Mouse (Mus musculus) midbrain, postnatal 0 days (tissue): Measurements from ENCODE around the gene Pheta2. TPM values are rescaled to one million over a fixed set of nuclear protein-coding genes. Genes with fewer than 3 reads are reported as not detected.
A peak's percentile ranks its signal among the peaks of the same experiment; 100 is the strongest.

Source experiments
- ATAC-seq: fragments of 200-750 bp; cut with Nextera tagmentation; 2 replicates; pipeline ENCODE4 v1.8.0; 2017; ENCODE audit warnings: moderate number of reproducible peaks, mild to moderate bottlenecking, moderate TSS enrichment, moderate library complexity; ENCODE audit not compliant: low FRiP score
- DNase-seq: peaks from one replicate; pipeline ENCODE4 v3.0.0-alpha.2; 2015; ENCODE audit warnings: low spot score
- H3K27ac ChIP-seq: fragments of 300-500 bp; sonication (generic); 2 replicates; pipeline ENCODE4 v1.5.1; 2014; ENCODE audit warnings: low read depth, mild to moderate bottlenecking, low read length, mixed read lengths
- H3K27me3 ChIP-seq: fragments of 300-500 bp; sonication (generic); 2 replicates; pipeline ENCODE4 v1.6.1; 2014; ENCODE audit warnings: low read length, control low read depth, mixed read lengths; ENCODE audit not compliant: insufficient read depth
- H3K36me3 ChIP-seq: fragments of 300-500 bp; sonication (generic); 2 replicates; pipeline ENCODE4 v1.6.1; 2014; ENCODE audit warnings: low read length, control low read depth, mixed read lengths; ENCODE audit not compliant: insufficient read depth
- H3K4me1 ChIP-seq: fragments of 300-500 bp; sonication (generic); 2 replicates; pipeline ENCODE4 v1.6.1; 2014; ENCODE audit warnings: mild to moderate bottlenecking, control low read depth, antibody characterized with exemption, low read length, mixed read lengths; ENCODE audit not compliant: insufficient read depth
- H3K4me2 ChIP-seq: fragments of 300-500 bp; sonication (generic); 2 replicates; pipeline ENCODE4 v1.6.1; 2014; ENCODE audit warnings: low read depth, mild to moderate bottlenecking, low read length, mixed read lengths; ENCODE audit not compliant: poor library complexity, severe bottlenecking
- H3K4me3 ChIP-seq: fragments of 300-500 bp; sonication (generic); 2 replicates; pipeline ENCODE4 v1.5.1; 2014; ENCODE audit warnings: low read depth, mild to moderate bottlenecking, low read length, moderate library complexity
- H3K9ac ChIP-seq: fragments of 300-500 bp; sonication (generic); replicated peaks from 2 replicates; pipeline ENCODE4 v1.6.1; 2014; ENCODE audit warnings: mild to moderate bottlenecking, low read length, moderate library complexity, mixed read lengths; ENCODE audit not compliant: poor library complexity, severe bottlenecking
- H3K9me3 ChIP-seq: fragments of 300-500 bp; sonication (generic); 2 replicates; pipeline ENCODE4 v1.6.1; 2016; ENCODE audit warnings: low read length, control low read depth
- CTCF ChIP-seq: IDR thresholded peaks from 2 replicates; pipeline ENCODE4 v1.5.1; 2016; ENCODE audit warnings: antibody characterized with exemption, mild to moderate bottlenecking
- WGBS: fragments of 180-500 bp; shearing (Covaris S2); extraction: QIAGEN DNeasy Blood & Tissue Kit; methylation state at CpG from one replicate; pipeline ENCODE4 v1.1.7; 2014; 5-methylcytosine and 5-hydroxymethylcytosine counted together
- polyA plus RNA-seq: library from polyadenylated mRNA; unstranded; fragments of >200 nt; fragmentation: Nextera tagmentation; extraction: Ambion mirVana; gene quantifications from 2 replicates; pipeline ENCODE4 v1.2.1, GENCODE M21; 2015
- total RNA-seq: library from RNA; depleted of rRNA; stranded (reverse); fragments of >200 nt; gene quantifications from 2 replicates; pipeline ENCODE4 v1.2.3, GENCODE M21; 2014; rRNA removed

Gene Pheta2
- total RNA-seq (0.28 and 1.5 TPM in 2 replicates), polyA plus RNA-seq (0.82 and 0.88 TPM in 2 replicates)

GRCm38 (mm10) chr15:82338593-82339112 is at the start of gene Pheta2, which contains the start of the genes Naga and Smdt1:
Gene Pheta2 (plus strand): TSS chr15:82338942.
Gene Naga (minus strand): TSS chr15:82338925.
Gene Smdt1 (plus strand): TSS chr15:82338959.
- H3K9me3 ChIP-seq, result no peaks in the 10 kb centered on the region
- under 1% methylated on average over 41 of the region's 41 CpGs for WGBS
- peak; percentile 97 for DNase-seq

GRCm38 (mm10) chr15:82290252-82290651 is 48.5 kb upstream of the Pheta2 start:
- Histone ChIP-seq H3K4me1 (peaks cover 5% of the 10 kb centered on the region; the same call in 1 of the 2 replicates), H3K4me2 (no peak overlapping the region), H3K27ac (no peak overlapping the region), H3K4me3 (no peak overlapping the region), H3K27me3 (no peaks in the 10 kb centered on the region), H3K9ac (no peak overlapping the region), H3K36me3 (peaks cover 47% of the 10 kb centered on the region), H3K9me3 (no peaks in the 10 kb centered on the region)
- DNase-seq (no peak), ATAC-seq (no peak)
- no peak for TF ChIP-seq CTCF
- 77% methylated on average over 7 of the region's 7 CpGs for WGBS

More at GRCm38 (mm10) chr15:82338593-82339112, at the start of gene Pheta2, which contains the start of the genes Naga and Smdt1:
- peak within 1 kb of the TSS; percentile 43 for H3K4me3 ChIP-seq
- H3K4me1 ChIP-seq, result peaks cover 7% of the 10 kb centered on the region
- peaks cover 17% of the 10 kb centered on the region; the same call in 1 of the 2 replicates for H3K36me3 ChIP-seq
- peak; percentile 18; the same call in 1 of the 2 replicates for TF ChIP-seq CTCF
- peak within 1 kb of the TSS; percentile 50 for H3K9ac ChIP-seq
- peaks cover 9% of the 10 kb centered on the region; the same call in 1 of the 2 replicates for H3K27me3 ChIP-seq
- peak within 1 kb of the TSS; percentile 19; the same call in 1 of the 2 replicates for H3K27ac ChIP-seq
- H3K4me2 ChIP-seq, result peak within 1 kb of the TSS; percentile 60
- peak; percentile 91 for ATAC-seq

- Histone ChIP-seq H3K4me1 (peaks cover 5% of the 10 kb centered on the region; the same call in 1 of the 2 replicates), H3K27me3 (no peaks in the 10 kb centered on the region), H3K36me3 (peaks cover 30% of the 10 kb centered on the region), H3K27ac (0 out of 2 replicates have a peak overlapping the region, but pooled peaks have one; percentile 47), H3K4me2 (no peak overlapping the region), H3K4me3 (no peak overlapping the region), H3K9ac (no peak overlapping the region), H3K9me3 (no peaks in the 10 kb centered on the region)
- peak; percentile 3; the same call in 1 of the 2 replicates for TF ChIP-seq CTCF
- DNase-seq, result no peak
- WGBS, result 10% methylated on average over 5 of the region's 5 CpGs
- ATAC-seq, result no peak
These were observed 45.9 kb upstream of the Pheta2 start for GRCm38 (mm10) chr15:82292851-82293250.

GRCm38 (mm10) chr15:82293271-82293711 is 45.5 kb upstream of the Pheta2 start:
- no peak overlapping the region for H3K4me3 ChIP-seq
- H3K9ac ChIP-seq, result no peak overlapping the region
- peaks cover 5% of the 10 kb centered on the region; the same call in 1 of the 2 replicates for H3K4me1 ChIP-seq
- H3K4me2 ChIP-seq, result no peak overlapping the region
- TF ChIP-seq CTCF, result no peak
- no peaks in the 10 kb centered on the region for H3K9me3 ChIP-seq
- peak; percentile 65 for ATAC-seq
- DNase-seq, result peak; percentile 76
- H3K27me3 ChIP-seq, result no peaks in the 10 kb centered on the region
- WGBS, result 3% methylated on average over 7 of the region's 7 CpGs
- H3K27ac ChIP-seq, result peak overlapping the region; percentile 47; the same call in 1 of the 2 replicates
- peaks cover 25% of the 10 kb centered on the region for H3K36me3 ChIP-seq

GRCm38 (mm10) chr15:82294059-82294458 is 44.7 kb upstream of the Pheta2 start:
- peak overlapping the region; percentile 55; the same call in 1 of the 2 replicates for H3K27ac ChIP-seq
- H3K4me1 ChIP-seq, result peaks cover 5% of the 10 kb centered on the region; the same call in 1 of the 2 replicates
- no peak overlapping the region for H3K4me2 ChIP-seq
- ATAC-seq (no peak), DNase-seq (peak; percentile 83)
- no peak overlapping the region for H3K9ac ChIP-seq
- WGBS, result 34% methylated on average over 8 of the region's 8 CpGs
- no peak overlapping the region for H3K4me3 ChIP-seq
- no peaks in the 10 kb centered on the region for H3K9me3 ChIP-seq
- peaks cover 18% of the 10 kb centered on the region for H3K36me3 ChIP-seq
- peak; percentile 85 for TF ChIP-seq CTCF
- no peaks in the 10 kb centered on the region for H3K27me3 ChIP-seq
